Mouse (Mus musculus): ENCODE data around the gene Pspc1. TPM values are rescaled to one million over a fixed set of nuclear protein-coding genes. Genes with fewer than 3 reads are reported as not detected.
"Not testable (repeated sequence)": the region's sequence is repeated elsewhere in the genome, so short reads cannot be mapped to it uniquely, and the experiment has no call there.

Pspc1 gene
- 10 to 100 TPM; 21.5 to 40.4 (median 28.4) TPM for total RNA-seq (2022)

DNA sequence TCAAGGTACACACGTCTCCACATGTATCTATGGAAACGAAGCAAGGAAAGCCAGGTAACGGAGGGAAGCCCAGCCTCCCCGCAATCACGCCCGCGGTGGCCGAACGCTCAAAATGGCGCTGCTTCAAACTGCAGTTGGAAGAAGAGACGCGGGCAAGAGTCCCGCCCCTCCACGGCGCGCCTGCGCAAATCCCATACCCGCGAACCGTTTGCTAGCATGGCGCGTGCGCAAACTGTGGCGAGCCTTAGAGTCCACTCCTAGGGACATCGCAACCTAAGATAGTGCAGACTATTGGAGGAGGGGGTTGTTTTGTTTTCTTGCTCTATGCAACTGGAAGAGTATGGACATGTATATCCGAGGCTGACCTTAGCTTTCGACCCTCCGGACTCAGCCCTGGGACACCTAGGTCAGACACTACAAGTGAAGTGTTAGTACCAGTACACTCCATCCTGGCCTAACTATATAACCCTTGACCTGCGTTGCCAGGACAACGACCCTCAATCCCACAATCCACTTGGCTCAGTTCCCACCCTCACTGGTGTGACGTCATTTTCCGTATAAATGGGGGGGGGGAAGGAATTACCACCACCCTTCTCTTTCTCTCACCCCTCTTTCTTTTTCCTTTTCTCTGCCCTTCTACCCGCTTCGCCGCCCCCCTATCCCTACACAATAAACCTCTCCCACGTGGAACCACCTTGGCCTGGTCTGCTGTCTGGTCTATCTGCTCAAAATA is at the start of gene Pspc1:
Pspc1 (minus strand) TSS at position 117 of the 733 bp plus-strand sequence.
- peak; percentile 96 for DNase-seq

DNA sequence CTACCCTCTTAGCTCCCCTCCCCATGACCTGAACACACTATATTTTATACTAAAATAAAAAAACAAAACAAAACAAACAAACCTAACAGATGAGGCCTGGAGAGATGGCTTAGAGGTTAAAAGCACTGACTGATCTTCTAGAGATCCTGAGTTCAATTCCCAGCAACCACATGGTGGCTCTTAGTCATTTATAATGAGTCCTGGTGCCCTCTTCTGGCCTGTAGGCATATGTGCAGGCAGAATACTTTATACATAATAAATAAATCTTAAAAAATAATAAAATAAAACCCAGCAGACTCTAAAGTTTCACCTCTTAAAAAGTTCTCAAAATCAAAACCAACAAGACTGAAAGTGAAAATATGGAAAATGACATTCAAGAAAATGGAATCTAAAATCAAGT is 46.4 kb upstream of the Pspc1 start:
- no peak for DNase-seq

DNA sequence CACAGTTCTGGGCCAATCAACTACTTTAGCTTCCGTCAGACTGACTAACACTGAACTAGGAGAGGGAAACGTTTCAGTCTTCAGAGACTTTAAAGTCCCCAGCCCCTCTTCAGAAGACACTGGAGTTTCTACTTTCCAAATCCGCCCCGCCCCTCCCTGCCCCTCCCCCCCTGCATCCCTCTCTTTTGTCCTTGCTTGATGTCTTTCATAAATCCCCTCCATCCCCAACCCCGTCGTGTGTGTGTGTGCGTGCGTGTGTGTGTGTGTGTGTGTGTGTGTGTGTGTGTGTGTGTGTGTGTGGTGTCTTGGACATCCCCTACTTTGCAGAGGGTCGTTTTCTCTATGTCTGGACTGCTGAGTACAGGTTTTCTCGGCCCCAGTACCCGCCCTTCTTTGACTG is 39.5 kb upstream of the Pspc1 start:
- no peak for DNase-seq

DNA sequence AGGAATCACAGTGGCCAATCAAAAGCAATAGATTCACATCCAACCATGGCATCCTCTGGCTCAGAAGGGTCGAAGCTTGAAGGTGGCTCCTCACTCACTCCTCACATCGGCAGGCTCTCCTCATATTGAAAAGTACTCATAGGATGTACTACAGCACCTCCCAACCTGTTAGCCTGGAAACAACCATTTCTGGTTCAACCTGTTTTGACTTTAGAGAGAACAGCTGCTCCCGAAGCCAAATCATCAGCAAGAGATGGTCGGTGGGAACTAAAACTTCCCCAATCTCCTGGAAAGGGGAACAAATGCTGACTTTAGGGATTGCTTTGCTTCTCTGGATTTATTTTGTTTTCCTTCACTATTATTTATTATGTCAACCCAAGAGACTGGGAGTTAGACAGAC is 39.0 kb upstream of the Pspc1 start:
- DNase-seq: no peak

DNA sequence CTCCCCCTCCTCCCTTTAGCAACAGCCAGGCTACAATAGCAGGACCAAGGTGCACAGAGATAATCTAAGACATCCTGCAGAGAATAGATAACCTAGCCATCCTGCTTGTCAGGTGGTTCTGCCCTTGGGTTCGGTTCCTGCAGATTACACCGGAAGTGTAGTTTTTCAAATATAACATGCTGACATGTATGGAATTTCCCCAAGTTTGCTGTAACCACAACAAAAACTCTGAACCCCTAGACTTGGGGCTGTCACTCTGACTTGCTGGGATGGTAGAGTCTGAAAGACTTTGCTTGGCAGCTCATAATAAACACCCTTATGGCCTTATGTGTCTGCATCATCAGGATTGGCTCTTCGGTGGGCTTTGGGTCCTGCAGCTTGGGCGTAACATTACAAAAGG is 38.4 kb upstream of the Pspc1 start:
- DNase-seq: no peak

DNA sequence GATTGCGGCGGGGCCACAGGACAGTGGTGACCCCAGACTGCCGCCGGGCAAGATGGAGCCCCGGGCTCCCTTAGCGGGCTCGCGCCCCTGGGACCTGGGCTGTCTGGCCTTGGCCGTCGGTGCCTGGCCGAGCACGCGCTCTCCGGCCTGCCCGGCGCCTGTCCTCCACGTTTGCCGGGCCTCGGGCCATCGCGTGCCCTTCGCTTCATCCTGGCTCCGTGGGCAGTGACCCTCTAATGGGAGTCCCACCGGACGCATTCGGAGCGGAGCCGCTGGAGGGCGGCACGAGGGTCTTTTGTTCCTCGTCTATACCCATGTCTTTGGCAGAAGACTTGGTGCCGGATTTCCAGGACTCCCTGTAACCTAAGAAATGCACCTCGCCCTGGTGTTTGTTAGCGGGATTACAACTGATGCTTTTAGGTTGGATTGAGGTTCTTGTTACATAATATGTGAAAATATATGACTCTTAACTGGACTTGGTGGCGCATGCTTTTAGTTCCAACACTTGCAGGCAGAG is 34.5 kb upstream of the Pspc1 start:
- peak; percentile 75 for DNase-seq

DNA sequence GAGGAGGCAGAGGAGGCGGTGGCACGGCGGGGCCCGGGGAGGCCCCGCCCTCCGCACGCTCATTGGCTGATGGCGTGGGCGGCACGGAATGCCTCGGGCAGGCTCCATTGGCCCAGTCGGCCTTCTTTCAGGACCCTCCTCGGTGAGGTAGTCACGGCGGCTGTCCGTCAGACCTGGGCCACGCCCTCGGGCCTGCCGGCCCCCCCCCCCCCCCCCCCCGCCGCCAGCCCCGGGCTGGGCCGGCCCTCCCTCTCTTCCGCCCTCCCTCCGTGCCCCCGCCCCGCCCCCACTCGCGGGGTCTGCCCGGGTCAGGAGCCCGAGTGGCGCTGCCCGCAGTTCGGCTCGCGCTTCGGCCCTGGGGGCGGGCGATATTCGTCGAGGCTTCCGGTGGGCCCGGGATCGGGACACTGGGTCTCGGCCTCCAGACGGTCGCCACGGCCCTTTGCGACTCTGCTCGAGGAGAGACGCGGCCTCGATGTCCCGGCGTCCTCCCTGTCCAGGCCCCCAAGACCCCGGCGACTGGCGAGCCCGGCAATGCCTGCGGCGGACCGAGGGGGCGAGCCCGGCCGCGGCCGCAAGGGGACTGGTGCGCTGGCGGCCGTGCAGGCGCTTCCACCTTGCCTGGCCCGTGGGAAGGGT is 33.7 kb upstream of the Pspc1 start, which contains the start of gene Zmym5:
Zmym5 (minus strand) TSS at position 16 of the 639 bp plus-strand sequence.
- peak; percentile 89 for DNase-seq

DNA sequence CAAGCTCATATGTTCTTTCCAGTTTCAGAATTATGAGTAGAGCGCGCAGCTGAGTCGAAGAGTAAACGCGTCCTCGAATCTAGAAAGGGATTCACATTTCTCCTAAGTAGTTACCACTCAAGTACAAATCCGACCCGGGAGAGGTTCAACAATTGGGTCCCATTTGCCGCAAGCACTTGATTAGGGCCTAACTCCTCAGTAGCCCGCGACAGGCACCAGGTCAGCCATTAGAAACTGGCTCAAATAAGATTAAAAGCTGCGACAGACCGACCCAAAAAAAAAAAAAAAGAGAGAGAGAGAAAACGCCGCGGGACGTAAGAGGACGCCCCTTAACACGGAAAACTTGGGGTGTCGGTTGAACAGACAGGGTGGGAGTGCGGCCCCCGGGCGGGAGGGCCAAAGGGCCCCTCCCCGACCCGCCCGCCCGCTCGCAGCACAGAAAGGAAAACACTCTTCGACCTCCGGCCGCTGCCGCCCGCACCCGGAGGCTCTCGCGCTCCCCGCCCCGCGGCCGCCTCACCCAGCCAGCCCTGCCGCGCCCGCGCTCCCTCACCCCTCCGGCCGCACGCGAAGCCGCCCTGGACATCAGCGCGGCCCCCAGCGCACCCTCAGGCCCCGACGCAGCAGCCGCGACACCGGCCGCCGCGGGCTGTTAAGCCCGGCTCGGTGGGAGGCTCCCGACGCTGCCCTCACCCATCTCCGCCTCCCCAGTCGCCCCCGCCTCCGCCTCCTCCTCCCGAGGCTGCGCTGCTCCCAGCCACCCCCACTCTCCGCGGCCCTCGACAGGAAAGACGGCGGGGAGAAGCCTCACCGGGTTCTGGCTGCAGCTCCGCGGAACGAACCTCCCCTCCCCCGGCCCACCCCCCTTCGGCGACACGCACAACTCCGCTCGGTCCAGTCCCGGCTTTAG is 32.9 kb upstream of the Pspc1 start:
- peak; percentile 26 for DNase-seq

DNA sequence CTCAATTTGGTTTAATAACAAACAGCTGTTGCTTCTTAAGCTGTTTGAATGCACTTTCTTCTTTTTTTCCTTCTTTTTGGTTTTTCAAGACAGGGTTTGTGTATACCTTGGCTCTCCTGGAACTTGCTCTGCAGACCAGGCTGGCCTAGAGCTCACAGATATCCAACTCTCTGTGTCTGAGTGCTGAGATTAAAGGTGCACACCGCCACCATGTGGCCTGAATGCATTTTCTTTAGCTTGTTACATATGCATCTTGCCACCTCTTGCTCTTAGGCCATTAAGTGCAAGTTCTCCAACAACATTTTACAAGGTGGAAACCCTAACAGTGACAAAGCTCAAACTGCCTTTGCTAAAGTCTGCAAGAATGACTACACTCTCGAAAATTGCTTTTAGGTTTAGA is 15.1 kb upstream of the Pspc1 start:
- DNase-seq: no peak

DNA sequence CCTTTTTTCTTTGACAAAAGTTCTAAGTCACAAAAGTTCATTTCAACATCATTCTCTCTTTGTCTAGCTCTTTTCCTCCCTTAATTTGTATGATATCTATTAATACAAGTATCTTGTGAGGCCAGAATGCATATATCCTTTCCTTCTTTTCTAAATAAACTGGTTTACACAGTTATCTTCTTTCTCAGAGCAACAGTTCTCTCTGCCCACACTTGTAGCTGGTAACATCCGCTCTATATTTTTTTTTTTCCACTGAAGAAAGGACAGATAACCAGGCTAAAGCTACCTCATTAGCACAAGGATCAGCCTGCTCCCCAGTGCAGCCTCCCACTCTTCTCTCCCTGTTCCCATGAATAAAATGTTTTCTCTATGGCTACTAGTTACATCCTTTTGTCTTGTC is 6.5 kb upstream of the Pspc1 start:
- DNase-seq: no peak

DNA sequence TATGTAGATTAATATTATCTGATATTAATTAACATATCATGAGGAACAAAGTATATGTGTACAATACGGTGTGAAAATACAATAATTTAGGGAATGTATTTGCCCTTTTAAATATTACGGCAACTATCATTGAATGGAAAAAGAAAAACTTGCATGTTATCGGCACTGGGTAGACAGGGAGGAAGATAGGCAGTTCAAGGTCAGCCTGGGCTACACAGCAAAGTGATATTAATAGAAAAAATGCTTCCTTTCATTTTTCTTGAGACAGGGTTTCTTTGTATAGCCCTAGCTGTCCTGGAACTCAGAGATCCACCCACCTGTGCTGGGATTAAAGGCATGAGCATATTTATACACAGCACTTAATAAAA is 801 bp upstream of the Pspc1 start:
- DNase-seq: no peak

DNA sequence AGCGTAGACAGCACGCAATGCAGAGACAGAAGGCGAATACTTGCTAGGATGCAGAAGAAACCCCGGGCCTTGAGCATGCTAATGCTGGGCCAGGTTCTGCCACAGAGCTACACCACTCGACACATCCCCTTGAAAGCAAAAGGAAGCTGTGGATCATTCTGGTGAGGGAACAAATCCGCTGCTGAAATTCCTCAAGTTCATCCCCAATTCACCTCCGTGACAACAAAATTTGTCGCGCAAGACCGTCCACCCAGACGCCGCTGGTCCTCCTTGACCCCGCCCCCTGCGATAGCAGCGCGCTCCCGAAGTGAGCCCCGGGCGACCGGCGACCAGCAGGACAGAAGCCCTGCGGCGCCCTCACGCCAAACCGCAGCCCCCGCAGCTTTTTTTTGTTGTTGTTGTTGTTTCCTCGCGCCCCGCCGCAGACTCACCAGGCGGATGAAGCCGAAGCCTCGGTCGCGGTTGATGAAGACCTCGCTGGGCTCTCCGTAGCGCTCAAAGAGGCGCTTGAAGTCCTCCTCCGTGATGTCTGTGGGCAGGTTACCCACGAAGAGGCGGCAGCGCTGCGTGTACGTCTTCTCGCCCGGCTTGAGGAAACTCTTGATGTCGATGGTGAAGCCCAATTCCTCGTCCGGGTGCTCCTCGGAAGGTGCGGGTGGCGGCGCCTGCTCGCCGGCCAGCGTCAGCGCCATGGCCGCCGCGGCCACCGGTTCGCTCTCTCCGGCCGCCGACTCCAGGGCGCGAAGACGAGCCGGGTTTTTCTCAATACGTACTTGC is 568 bp downstream of the Pspc1 start:
- peak; percentile 66 for DNase-seq

DNA sequence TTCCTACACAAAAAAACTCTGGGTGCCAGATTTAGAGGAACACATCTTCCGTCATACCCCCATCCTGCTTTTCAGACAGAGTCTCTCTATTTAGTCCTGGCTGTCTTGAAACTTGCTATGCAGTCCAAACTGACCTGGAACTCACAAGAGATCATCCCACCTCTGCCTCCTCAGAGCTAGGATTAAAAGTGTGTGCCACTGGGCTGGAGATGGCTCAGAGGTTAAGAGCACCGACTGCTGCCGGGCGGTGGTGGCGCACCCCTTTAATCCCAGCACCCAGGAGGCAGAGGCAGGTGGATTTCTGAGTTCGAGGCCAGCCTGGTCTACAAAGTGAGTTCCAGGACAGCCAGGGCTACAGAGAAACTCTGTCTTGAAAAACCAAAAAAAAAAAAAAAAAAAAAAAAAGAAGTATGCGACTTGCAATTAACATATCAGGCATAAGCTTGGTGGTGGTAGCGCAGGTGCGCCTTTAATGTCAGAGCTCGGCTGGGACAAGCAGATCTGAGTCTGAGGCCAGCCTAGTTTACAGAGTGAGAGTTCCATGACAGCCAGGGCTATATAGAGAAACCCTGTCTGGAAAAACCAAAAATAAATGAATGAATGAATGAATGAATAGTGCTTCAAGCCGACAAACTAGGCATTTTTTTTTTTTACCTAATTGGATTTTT is 1.4 kb downstream of the Pspc1 start:
- no peak for DNase-seq

DNA sequence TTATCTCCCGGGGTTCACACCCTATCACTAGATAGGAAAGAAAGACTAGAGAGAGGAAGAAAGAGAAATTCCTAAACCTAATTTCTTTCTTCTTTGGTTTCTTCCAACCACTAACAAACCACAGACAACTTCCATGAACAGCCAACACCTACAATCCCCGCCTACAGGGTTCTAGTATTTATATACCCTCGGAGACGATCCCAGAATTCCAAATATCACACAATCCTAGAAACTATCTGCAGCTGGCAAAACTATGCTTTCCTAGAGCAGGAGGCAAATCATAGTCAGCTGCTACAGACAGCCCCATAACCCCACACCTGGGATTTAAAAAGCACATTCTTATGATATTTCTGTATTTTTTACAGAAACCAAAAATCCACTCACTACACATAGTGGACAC is 2.7 kb downstream of the Pspc1 start:
- DNase-seq: no peak

DNA sequence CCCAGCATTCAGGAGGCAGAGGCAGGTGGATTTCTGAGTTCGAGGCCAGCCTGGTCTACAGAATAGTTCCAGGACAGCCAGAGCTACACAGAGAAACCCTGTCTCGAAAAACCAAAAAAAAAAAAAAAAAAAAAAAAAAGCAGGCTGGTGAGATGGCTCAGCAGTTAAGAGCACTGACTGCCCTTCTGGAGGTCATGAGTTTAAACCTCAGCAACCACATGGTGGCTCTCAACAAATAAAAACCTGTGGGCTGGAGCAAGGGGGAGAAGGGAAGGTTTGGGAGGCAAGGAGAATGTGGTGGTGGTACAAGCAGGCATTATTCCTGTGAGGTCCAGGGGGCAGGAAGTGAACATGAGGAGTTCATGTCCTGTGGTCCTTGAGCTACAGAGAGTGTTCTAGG is 11.7 kb downstream of the Pspc1 start:
- not testable (repeated sequence) for DNase-seq

DNA sequence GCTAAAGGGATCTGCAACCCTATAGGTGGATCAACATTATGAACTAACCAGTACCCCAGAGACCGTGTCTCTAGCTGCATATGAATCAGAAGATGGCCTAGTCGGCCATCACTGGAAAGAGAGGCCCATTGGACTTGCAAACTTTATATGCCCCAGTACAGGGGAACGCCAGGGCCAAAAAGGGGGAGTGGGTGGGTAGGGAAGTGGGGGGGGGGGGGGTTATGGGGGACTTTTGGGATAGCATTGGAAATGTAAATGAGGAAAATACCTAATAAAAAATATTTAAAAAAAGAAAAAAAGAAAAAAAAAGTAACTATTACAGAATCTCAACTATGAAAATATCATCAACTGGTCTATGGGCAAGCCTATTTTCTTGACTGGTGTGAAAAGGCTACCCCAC is 13.0 kb downstream of the Pspc1 start:
- not testable (repeated sequence) for DNase-seq

DNA sequence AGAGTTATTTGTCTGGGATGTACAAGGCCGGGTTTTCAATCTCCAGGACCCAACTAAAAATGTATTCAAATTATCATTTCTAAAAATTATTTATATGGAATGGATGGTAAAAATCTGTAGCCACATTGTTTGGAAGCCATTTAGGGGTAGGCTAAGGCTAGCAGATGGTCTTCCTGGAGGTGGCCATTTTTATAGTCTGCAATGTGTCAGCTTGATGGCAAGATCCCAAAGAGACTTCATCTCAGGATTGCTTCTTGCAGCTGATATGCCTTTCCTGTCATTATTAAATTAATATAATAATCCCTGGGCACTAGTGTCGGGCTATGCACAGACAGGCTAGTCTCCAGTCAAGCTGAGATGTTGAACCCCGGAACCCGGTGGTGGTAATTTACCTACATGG is 26.8 kb downstream of the Pspc1 start:
- DNase-seq: no peak

DNA sequence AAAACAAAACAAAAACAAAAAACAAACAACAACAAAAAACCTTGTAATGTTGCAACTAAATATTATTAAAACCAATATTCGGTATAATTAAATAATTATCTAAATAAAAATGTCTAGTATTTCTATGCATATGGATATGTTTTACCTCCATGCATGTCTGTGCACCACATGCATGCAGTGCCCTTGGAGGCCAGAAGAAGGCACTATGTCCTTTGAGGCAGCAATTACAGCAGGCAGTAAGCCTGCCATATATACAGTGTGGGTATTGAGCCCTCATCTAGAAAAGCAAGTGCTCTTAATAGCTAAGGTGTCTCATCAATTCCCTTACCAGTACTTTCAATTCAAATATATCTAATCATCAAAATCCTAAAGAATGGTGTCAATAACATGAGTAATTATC is 37.9 kb downstream of the Pspc1 start:
- DNase-seq: no peak

DNA sequence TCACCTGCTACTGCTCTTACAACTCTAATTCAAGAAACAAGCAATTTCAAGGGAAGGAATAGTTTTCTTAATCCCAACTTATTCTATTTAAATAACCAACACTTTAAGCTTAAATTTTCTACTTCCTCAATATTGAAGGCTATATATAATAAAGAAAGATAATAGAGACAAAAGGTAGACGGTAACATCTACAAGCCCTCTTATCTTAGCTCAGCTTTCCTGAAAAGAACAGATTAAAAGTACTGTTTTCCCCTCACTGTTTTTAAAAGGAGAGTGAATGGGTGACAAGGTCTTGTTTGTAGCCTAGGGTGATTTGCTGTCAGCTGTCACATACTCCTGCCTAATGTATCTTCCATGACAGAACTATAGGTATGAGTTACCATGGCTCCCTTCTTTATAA is 51.6 kb downstream of the Pspc1 start:
- DNase-seq: no peak

DNA sequence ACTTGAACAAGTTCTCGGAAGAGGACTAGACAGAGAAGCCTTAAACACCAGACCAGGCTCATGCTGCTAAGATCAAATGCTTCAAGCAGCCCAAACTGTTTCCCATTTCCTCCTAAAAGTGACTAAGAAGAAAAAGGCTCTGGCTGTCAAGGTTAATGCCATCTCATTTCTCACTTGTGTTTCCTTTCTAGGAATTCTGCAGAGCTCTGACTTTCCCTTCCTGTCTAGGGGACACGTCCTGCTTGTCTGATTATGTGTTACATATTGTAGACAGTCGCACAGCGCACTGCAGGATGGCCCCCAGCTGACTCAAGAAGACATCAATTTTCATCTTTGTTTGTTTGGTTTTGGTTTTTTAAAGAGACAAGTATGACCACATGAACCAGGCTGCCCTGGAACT is 72.4 kb downstream of the Pspc1 start:
- no peak for DNase-seq

DNA sequence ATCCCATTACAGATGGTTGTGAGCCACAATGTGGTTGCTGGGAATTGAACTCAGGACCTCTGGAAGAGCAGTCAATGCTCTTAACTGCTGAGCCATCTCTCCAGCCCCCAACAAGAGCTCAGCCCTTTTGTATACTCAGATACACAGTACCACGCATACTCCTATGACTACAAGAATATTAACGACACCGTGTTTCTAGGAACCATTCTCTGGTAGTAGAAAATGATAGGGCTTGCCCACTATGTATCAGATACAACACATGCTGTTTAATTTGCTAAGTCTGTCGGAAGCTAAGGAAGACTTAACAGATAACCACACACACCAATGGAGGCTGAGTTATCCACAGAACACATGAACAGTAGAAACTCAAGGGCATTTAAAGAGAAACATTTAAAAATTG is 75.5 kb downstream of the Pspc1 start:
- no peak for DNase-seq

DNA sequence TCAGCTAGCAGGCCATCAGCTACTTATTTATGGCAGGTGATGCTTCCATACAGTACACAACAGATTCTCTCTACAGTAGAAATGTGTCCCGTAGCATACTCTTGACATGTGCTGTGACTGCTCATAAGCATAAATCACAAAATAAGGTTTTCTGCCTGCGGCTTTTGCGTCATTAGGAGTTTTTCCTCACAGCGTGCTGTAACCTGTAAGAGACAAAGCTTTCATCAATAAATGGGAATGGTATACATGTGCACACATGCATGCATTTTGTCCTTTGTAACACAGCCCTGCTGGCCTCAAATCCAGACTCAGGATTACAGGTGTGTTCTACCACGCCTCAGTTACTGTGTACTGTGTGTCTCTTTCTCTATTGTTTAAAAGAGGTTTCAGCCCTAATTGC is 80.3 kb downstream of the Pspc1 start:
- DNase-seq: no peak
